Mouse (Mus musculus): Measurements from ENCODE around the gene Rarb. TPM values are rescaled to one million over a fixed set of nuclear protein-coding genes. Genes with fewer than 3 reads are reported as not detected.

Rarb gene
- polyA plus RNA-seq, 1 experiment from 2014 or later = 26.2 TPM

- no peak for ATAC-seq
- Histone ChIP-seq H3K9ac (replicated peaks; ENCODE audit: low read depth, low read length) (no peak overlapping the region), H3K27me3 (replicated peaks; ENCODE audit: control insufficient read depth, insufficient read depth, low read length) (no peaks in the 10 kb centered on the region), H3K4me1 (replicated peaks; ENCODE audit: control insufficient read depth, insufficient read depth, low read length) (no peaks in the 10 kb centered on the region), H3K4me3 (replicated peaks; ENCODE audit: low read length) (no peak overlapping the region), H3K9me3 (ENCODE audit: control insufficient read depth, low read length) (no peaks in the 10 kb centered on the region), H3K27ac (ENCODE audit: low read length) (no peak overlapping the region), H3K36me3 (ENCODE audit: control insufficient read depth, insufficient read depth) (no peaks in the 10 kb centered on the region), H3K4me2 (ENCODE audit: low read length) (no peak overlapping the region)
- 69% methylated on average over 8 of the region's 8 CpGs for WGBS
Measured at GRCm38 (mm10) chr14:16604469-16605064, 214.4 kb downstream of the Rarb start.

GRCm38 (mm10) chr14:16603040-16603590 lies 215.8 kb downstream of the Rarb start:
- no peak for ATAC-seq
- no peak overlapping the region for H3K9ac ChIP-seq (replicated peaks; ENCODE audit: low read depth, low read length)
- WGBS = 60% methylated on average over 5 of the region's 5 CpGs
- peaks cover 3% of the 10 kb centered on the region; the same call in 1 of the 2 replicates for H3K4me1 ChIP-seq (replicated peaks; ENCODE audit: control insufficient read depth, insufficient read depth, low read length)
- no peak overlapping the region for H3K4me3 ChIP-seq (replicated peaks; ENCODE audit: low read length)
- no peaks in the 10 kb centered on the region for H3K9me3 ChIP-seq (ENCODE audit: control insufficient read depth, low read length)
- H3K27me3 ChIP-seq (replicated peaks; ENCODE audit: control insufficient read depth, insufficient read depth, low read length) = no peaks in the 10 kb centered on the region
- no peaks in the 10 kb centered on the region for H3K36me3 ChIP-seq (ENCODE audit: control insufficient read depth, insufficient read depth)
- H3K4me2 ChIP-seq (ENCODE audit: low read length) = no peak overlapping the region
- no peak overlapping the region for H3K27ac ChIP-seq (ENCODE audit: low read length)

GRCm38 (mm10) chr14:16599224-16599623 lies 219.7 kb downstream of the Rarb start:
- Histone ChIP-seq H3K4me1 (replicated peaks; ENCODE audit: control insufficient read depth, insufficient read depth, low read length) (peaks cover 3% of the 10 kb centered on the region; the same call in 1 of the 2 replicates), H3K27me3 (replicated peaks; ENCODE audit: control insufficient read depth, insufficient read depth, low read length) (no peaks in the 10 kb centered on the region), H3K9ac (replicated peaks; ENCODE audit: low read depth, low read length) (no peak overlapping the region), H3K4me2 (ENCODE audit: low read length) (no peak overlapping the region), H3K9me3 (ENCODE audit: control insufficient read depth, low read length) (no peaks in the 10 kb centered on the region), H3K36me3 (ENCODE audit: control insufficient read depth, insufficient read depth) (no peaks in the 10 kb centered on the region), H3K4me3 (replicated peaks; ENCODE audit: low read length) (no peak overlapping the region), H3K27ac (ENCODE audit: low read length) (no peak overlapping the region)
- WGBS = 47% methylated on average over 7 of the region's 7 CpGs
- ATAC-seq = peak; percentile 54

GRCm38 (mm10) chr14:16598074-16598501 lies 220.9 kb downstream of the Rarb start:
- H3K9me3 ChIP-seq (ENCODE audit: control insufficient read depth, low read length) = no peaks in the 10 kb centered on the region
- no peak overlapping the region for H3K27ac ChIP-seq (ENCODE audit: low read length)
- H3K4me1 ChIP-seq (replicated peaks; ENCODE audit: control insufficient read depth, insufficient read depth, low read length) = peaks cover 3% of the 10 kb centered on the region; the same call in 1 of the 2 replicates
- 25% methylated on average over 4 of the region's 4 CpGs for WGBS
- no peak overlapping the region for H3K4me2 ChIP-seq (ENCODE audit: low read length)
- no peaks in the 10 kb centered on the region for H3K36me3 ChIP-seq (ENCODE audit: control insufficient read depth, insufficient read depth)
- H3K27me3 ChIP-seq (replicated peaks; ENCODE audit: control insufficient read depth, insufficient read depth, low read length) = no peaks in the 10 kb centered on the region
- no peak overlapping the region for H3K4me3 ChIP-seq (replicated peaks; ENCODE audit: low read length)
- ATAC-seq = no peak; the same call in 1 of the 2 replicates
- H3K9ac ChIP-seq (replicated peaks; ENCODE audit: low read depth, low read length) = no peak overlapping the region

- no peaks in the 10 kb centered on the region for H3K4me1 ChIP-seq (replicated peaks; ENCODE audit: control insufficient read depth, insufficient read depth, low read length)
- 76% methylated on average over 4 of the region's 4 CpGs for WGBS
- no peak overlapping the region for H3K4me2 ChIP-seq (ENCODE audit: low read length)
- no peaks in the 10 kb centered on the region for H3K9me3 ChIP-seq (ENCODE audit: control insufficient read depth, low read length)
- no peaks in the 10 kb centered on the region for H3K36me3 ChIP-seq (ENCODE audit: control insufficient read depth, insufficient read depth)
- ATAC-seq = no peak; the same call in 1 of the 2 replicates
- no peaks in the 10 kb centered on the region for H3K27me3 ChIP-seq (replicated peaks; ENCODE audit: control insufficient read depth, insufficient read depth, low read length)
- H3K4me3 ChIP-seq (replicated peaks; ENCODE audit: low read length) = no peak overlapping the region
- no peak overlapping the region for H3K9ac ChIP-seq (replicated peaks; ENCODE audit: low read depth, low read length)
- H3K27ac ChIP-seq (ENCODE audit: low read length) = no peak overlapping the region
Measured at GRCm38 (mm10) chr14:16589139-16589538, 229.8 kb downstream of the Rarb start.

- H3K4me1 ChIP-seq (replicated peaks; ENCODE audit: control insufficient read depth, insufficient read depth, low read length) = peaks cover 9% of the 10 kb centered on the region; the same call in 1 of the 2 replicates
- no peak overlapping the region for H3K27ac ChIP-seq (ENCODE audit: low read length)
- H3K9me3 ChIP-seq (ENCODE audit: control insufficient read depth, low read length) = no peaks in the 10 kb centered on the region
- H3K4me3 ChIP-seq (replicated peaks; ENCODE audit: low read length) = no peak overlapping the region
- ATAC-seq = no peak
- no peak overlapping the region for H3K4me2 ChIP-seq (ENCODE audit: low read length)
- H3K27me3 ChIP-seq (replicated peaks; ENCODE audit: control insufficient read depth, insufficient read depth, low read length) = peaks cover 9% of the 10 kb centered on the region; the same call in 1 of the 2 replicates
- H3K9ac ChIP-seq (replicated peaks; ENCODE audit: low read depth, low read length) = no peak overlapping the region
- H3K36me3 ChIP-seq (ENCODE audit: control insufficient read depth, insufficient read depth) = no peaks in the 10 kb centered on the region
Measured at GRCm38 (mm10) chr14:16578100-16578499, 240.9 kb downstream of the Rarb start.

- peaks cover 16% of the 10 kb centered on the region for H3K27me3 ChIP-seq (replicated peaks; ENCODE audit: control insufficient read depth, insufficient read depth, low read length)
- no peak overlapping the region for H3K4me2 ChIP-seq (ENCODE audit: low read length)
- H3K9me3 ChIP-seq (ENCODE audit: control insufficient read depth, low read length) = no peaks in the 10 kb centered on the region
- H3K36me3 ChIP-seq (ENCODE audit: control insufficient read depth, insufficient read depth) = no peaks in the 10 kb centered on the region
- no peak overlapping the region for H3K27ac ChIP-seq (ENCODE audit: low read length)
- peaks cover 9% of the 10 kb centered on the region; the same call in 1 of the 2 replicates for H3K4me1 ChIP-seq (replicated peaks; ENCODE audit: control insufficient read depth, insufficient read depth, low read length)
- no peak overlapping the region for H3K9ac ChIP-seq (replicated peaks; ENCODE audit: low read depth, low read length)
- 24% methylated on average over 1 of the region's 1 CpGs for whole genome bisulfite sequencing
- no peak for ATAC-seq
- H3K4me3 ChIP-seq (replicated peaks; ENCODE audit: low read length) = no peak overlapping the region
Measured at GRCm38 (mm10) chr14:16577049-16577448, 241.9 kb downstream of the Rarb start.

GRCm38 (mm10) chr14:16574925-16575721 lies 243.8 kb downstream of the Rarb start:
- Histone ChIP-seq H3K4me2 (ENCODE audit: low read length) (peak overlapping the region; percentile 99), H3K36me3 (ENCODE audit: control insufficient read depth, insufficient read depth) (no peaks in the 10 kb centered on the region), H3K27ac (ENCODE audit: low read length) (peak overlapping the region; percentile 79), H3K4me3 (replicated peaks; ENCODE audit: low read length) (peak overlapping the region; percentile 67), H3K9me3 (ENCODE audit: control insufficient read depth, low read length) (no peaks in the 10 kb centered on the region), H3K9ac (replicated peaks; ENCODE audit: low read depth, low read length) (peak overlapping the region; percentile 71), H3K27me3 (replicated peaks; ENCODE audit: control insufficient read depth, insufficient read depth, low read length) (peaks cover 23% of the 10 kb centered on the region), H3K4me1 (replicated peaks; ENCODE audit: control insufficient read depth, insufficient read depth, low read length) (peaks cover 9% of the 10 kb centered on the region; the same call in 1 of the 2 replicates)
- under 1% methylated on average over 52 of the region's 52 CpGs for WGBS
- ATAC-seq = peak; percentile 90

- WGBS = 61% methylated on average over 6 of the region's 6 CpGs
- H3K27ac ChIP-seq (ENCODE audit: low read length) = no peak overlapping the region
- H3K9ac ChIP-seq (replicated peaks; ENCODE audit: low read depth, low read length) = no peak overlapping the region
- H3K4me1 ChIP-seq (replicated peaks; ENCODE audit: control insufficient read depth, insufficient read depth, low read length) = peaks cover 9% of the 10 kb centered on the region; the same call in 1 of the 2 replicates
- H3K27me3 ChIP-seq (replicated peaks; ENCODE audit: control insufficient read depth, insufficient read depth, low read length) = peaks cover 23% of the 10 kb centered on the region
- H3K4me3 ChIP-seq (replicated peaks; ENCODE audit: low read length) = peak overlapping the region; percentile 67
- no peak for ATAC-seq
- H3K36me3 ChIP-seq (ENCODE audit: control insufficient read depth, insufficient read depth) = no peaks in the 10 kb centered on the region
- H3K4me2 ChIP-seq (ENCODE audit: low read length) = peak overlapping the region; percentile 99
- H3K9me3 ChIP-seq (ENCODE audit: control insufficient read depth, low read length) = no peaks in the 10 kb centered on the region
Measured at GRCm38 (mm10) chr14:16573475-16574171, 245.3 kb downstream of the Rarb start.
